Mouse (Mus musculus) liver, adult (tissue): Measurements from ENCODE around the gene Sfxn1.
A peak's percentile ranks its signal among the peaks of the same experiment; 100 is the strongest.

ENCODE experiments used
- GATA4 ChIP-seq: IDR thresholded peaks from 2 replicates; pipeline ENCODE4 v1.6.1; 2014; ENCODE audit warnings: mild to moderate bottlenecking, low read length; ENCODE audit not compliant: insufficient replicate concordance

The Sfxn1 gene

GRCm38 (mm10) chr13:54072526-54073057, 923 bp downstream of the Sfxn1 start:
- no peak for TF ChIP-seq GATA4

GRCm38 (mm10) chr13:54073066-54073465, 1.4 kb downstream of the Sfxn1 start:
- peak; percentile 84 for TF ChIP-seq GATA4

DNA sequence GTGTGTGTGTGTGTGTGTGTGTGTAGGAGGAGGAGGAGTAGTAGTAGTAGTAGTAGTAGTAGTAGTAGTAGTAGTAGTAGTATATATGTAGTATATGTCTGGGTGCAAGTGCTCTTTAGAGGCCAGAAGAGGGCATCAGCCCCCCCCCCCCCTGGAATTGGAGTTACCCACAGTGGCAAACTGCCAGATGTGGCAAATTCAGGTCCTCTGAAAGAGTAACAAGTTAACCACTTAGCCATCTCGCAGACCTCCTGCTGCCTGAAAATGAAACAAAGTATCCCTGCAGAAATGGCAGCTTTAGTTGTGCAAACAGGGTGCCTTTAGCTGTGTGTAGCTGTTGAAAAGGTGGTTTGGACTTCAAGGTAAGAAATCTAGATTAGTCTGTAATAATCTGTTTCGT, 1.8 kb downstream of the Sfxn1 start:
- no peak for TF ChIP-seq GATA4

GRCm38 (mm10) chr13:54075416-54075815, 3.7 kb downstream of the Sfxn1 start:
- no peak for TF ChIP-seq GATA4

GRCm38 (mm10) chr13:54076051-54076450, 4.4 kb downstream of the Sfxn1 start:
- peak; percentile 6; the same call in 1 of the 2 replicates for TF ChIP-seq GATA4

- no peak for TF ChIP-seq GATA4
Observed at GRCm38 (mm10) chr13:54076762-54077460, 5.2 kb downstream of the Sfxn1 start.

DNA sequence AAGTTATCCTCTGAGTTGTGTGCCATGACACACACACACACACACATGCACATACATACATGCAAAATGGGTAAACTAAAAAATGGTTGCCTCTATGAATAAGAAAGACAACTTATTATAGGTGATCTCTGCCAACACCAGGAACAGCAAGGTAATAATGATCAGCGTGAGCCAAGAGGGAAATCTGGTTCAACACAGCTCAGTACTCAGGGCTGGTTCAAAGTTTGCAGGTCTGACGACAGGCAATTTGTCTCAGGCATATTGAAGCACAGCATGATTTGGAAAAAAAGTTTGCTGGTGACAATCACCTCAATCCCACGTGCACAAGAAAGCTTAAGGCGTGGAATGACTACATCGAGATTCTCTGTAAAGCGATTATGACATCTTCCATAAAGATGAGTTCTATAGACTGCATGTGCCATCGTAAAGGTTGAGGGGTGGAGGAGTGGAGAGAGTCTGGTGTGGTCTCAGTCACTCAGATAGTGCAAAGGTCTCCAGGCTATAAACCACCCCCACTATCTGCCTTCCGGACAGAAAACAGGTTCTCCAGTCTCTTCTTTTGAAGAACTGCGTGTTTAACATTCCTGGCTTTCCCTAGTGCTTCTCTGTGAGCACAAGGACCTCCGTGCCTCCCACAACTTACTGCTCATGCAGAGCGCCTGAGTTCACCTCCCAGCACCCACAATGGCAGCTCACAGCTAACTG, 6.0 kb downstream of the Sfxn1 start:
- no peak for TF ChIP-seq GATA4

DNA sequence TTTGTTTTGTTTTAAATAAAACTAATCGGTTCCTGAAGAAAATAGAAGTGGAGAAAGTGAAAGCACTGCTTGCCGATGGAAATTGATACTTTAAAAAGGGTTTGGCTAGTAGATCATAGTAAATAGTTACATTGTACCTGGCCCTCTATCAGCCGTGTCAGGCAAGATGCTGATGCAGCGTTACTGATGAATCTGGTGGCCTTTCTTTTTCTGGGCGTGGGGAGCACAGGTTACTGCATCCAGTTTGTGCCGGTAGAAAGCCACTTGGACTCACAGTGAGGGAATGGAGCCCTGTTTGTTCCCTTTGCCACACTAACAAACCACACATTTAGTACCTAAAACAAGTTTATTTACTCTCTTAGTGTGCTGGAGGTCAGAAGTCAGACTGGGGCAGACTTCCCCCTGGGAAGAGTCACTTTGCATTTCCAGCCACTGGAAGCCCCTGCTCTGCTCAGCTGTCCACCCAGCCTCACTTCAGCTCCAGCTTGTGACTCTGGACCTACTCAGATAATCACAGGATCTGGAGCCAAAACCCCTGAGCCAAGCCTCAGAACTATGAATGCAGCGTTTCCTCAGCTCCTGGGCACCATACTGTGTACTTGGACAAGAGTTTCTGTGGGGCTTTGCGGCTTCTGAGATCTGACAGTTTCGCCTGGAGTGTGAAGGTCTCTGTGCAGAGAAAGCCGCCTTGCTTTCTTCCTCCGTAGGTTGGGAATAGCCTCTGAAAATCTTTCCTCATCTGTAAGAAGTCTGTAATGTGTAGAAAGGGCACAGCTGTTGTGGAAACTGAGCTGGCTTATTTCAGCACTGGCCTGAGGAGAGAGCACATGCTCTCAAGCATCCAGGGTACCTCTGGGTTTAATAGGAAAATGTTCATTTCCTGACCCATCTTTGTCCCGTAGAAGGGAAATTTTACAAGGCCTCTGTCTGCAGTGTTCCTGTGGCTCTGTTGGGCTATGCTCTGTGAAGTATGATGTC, 8.4 kb downstream of the Sfxn1 start:
- no peak for TF ChIP-seq GATA4

DNA sequence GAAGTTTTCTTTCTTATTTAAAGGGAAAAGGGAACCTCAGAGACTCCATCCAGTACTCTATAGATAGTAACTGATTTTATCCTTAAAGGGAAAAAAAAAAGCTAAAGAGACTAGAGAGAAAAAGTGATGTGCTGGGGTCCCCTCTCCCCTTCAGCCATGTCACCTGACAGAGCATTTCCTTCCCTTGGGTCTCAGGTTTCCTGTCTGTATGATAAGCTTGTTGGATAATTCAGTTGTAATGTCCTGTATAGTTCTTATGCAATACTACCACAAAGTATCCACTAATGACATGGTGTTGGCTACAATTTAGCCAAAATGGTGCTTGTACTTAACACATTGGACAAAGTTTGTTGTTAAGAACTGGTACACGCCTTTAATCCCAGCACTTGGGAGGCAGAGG, 9.1 kb downstream of the Sfxn1 start:
- TF ChIP-seq GATA4 = no peak

- no peak for TF ChIP-seq GATA4
Observed at GRCm38 (mm10) chr13:54082946-54083345, 11.3 kb downstream of the Sfxn1 start.

GRCm38 (mm10) chr13:54084178-54084577, 12.5 kb downstream of the Sfxn1 start:
- TF ChIP-seq GATA4 = no peak

DNA sequence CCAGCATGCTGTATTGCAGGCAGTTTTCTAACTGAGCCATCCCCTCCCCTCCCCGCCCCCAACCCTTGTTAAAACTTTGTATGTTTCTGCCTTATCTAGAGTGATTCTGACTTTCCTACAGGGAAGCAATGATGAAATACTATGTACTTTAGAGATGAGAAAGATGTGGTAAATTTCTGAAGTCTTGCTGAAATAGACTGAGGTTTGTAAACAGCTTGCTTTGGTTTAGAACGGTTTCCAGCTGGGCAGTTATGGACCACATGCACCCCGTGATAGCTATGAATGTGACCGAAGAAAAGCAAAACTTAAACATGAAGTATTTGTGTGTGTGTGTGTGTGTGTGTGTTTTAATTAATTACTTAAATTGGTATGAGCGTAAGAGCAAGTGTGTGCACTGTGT, 13.2 kb downstream of the Sfxn1 start:
- TF ChIP-seq GATA4 = no peak

DNA sequence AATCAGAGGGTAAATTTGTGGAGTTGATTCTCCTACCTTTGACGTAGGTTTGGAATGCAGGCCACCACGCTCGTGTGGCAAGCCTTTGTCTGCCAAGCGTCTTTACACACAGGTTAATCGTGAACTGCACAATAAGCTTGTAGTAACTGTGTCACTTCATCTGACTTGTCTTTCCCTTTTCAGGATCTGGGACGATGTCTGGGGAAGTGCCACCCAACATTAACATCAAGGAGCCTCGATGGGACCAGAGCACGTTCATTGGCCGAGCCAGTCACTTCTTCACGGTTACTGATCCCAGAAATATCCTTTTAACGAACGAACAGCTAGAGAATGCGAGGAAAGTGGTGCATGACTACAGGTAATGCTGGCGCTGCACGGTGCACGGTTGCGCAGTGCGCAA, 13.6 kb downstream of the Sfxn1 start:
- TF ChIP-seq GATA4 = no peak

DNA sequence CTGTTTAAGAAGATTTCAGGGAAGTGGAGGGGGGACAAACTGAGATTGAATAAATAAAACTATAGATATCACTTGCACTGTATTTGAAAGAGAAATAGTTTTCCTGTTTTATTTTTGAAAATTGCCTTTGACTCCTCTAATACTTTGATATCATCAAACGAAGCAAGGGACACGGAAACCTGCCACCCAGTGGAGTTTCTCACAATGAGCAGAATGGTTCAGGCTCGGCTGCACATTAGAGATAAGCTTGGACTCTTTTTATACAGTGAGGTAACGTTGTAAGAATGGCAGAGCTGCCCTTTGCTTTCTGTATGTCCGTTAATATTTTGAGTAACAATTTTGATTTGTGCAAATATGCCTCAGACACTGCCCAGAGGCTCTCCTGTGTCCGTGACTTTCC, 20.1 kb downstream of the Sfxn1 start:
- TF ChIP-seq GATA4 = no peak

- TF ChIP-seq GATA4 = no peak
Observed at GRCm38 (mm10) chr13:54094349-54094748, 22.7 kb downstream of the Sfxn1 start.
